Mouse (Mus musculus): Measurements from ENCODE around the gene Fbxl17. TPM values are rescaled to one million over a fixed set of nuclear protein-coding genes. Genes with fewer than 3 reads are reported as not detected.

Fbxl17 gene
- polyA plus RNA-seq, 1 experiment = 7.3 TPM

DNA sequence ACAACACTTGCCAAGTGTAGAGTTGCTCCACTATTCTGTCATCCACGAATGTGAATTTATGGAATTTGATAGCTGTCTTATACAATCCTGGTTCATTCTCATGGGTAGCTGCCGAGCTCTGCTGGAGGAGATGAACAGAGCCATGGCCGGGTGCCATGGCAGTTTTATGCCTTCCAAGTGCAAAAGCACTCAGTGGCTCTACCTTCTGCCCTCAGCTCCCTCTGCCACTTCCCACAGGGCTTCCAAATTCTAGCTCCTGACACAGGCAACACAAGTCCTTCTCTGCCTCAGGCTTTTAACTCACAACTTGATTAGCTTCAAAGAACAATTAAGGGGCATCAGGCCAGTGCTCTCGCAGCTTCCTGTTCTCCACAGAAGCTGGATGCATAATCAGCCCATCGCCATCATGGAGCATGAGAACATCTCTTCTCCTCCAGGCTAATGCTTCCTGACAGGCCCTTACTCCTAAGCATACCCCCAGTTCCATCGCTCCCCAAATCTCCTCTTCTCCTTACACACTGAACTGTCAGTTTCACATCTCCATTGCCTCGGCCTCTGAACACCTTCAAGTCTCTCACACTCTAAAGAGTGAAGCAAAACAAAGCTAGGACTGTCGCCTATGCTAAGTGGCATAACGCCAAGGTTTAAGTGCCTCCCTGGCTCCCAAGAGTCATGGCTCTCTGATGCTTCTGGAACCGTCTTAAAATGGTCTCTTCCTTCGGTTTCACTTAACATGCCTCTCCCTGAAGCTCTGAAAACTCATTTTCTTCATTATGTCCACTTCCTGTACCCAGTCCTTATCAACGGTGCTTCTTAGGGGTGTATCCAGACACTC, 184.0 kb downstream of the Fbxl17 start:
- H3K4me3 ChIP-seq (ENCODE audit: control insufficient read depth, insufficient read depth, low read length) = no peak overlapping the region

DNA sequence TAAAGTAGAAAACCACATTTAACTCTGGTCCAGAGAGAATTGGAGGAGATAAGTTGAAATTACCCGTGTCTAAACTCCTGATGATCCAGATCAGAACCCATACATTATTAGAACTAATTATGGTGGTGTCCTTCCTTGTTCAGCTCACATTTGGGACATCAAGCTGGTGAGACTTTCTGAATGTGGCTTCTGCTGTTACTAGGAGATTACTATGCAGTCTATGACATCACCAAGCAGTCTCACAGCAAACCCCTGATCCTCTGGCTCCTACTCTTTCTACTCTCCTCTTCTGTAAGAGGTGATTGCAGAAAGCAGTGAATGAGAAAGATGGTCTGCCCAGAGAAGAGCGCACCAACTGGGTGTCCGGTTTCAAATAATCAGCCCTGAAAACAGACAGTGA, 187.0 kb downstream of the Fbxl17 start:
- H3K36me3 ChIP-seq (ENCODE audit: control insufficient read depth, insufficient read depth, low read length) = no peaks in the 10 kb centered on the region
- TF ChIP-seq CTCF (IDR thresholded peaks at IDR 0.05; ENCODE audit: borderline replicate concordance, control insufficient read depth, extremely low read depth, insufficient read depth, low read length, poor library complexity) = no peak
- TF ChIP-seq POLR2A (IDR thresholded peaks at IDR 0.05; ENCODE audit: control insufficient read depth, extremely low read depth, insufficient read depth, low read length, poor library complexity) = no peak
- 97% methylated on average over 3 of the region's 3 CpGs for WGBS
- no peak overlapping the region for H3K4me3 ChIP-seq (ENCODE audit: control insufficient read depth, insufficient read depth, low read length)
- no peaks in the 10 kb centered on the region for H3K27me3 ChIP-seq (ENCODE audit: control insufficient read depth, insufficient read depth, low read length)
- no peak overlapping the region for H3K27ac ChIP-seq (ENCODE audit: control insufficient read depth, insufficient read depth, low read length)
- DNase-seq = no peak
- no peaks in the 10 kb centered on the region for H3K4me1 ChIP-seq (replicated peaks; ENCODE audit: control insufficient read depth, insufficient read depth, low read length)

More for the DNA sequence above, 184.0 kb downstream of the Fbxl17 start:
- Histone ChIP-seq H3K27ac (ENCODE audit: control insufficient read depth, insufficient read depth, low read length) (no peak overlapping the region), H3K36me3 (ENCODE audit: control insufficient read depth, insufficient read depth, low read length) (no peaks in the 10 kb centered on the region), H3K27me3 (ENCODE audit: control insufficient read depth, insufficient read depth, low read length) (no peaks in the 10 kb centered on the region), H3K4me1 (replicated peaks; ENCODE audit: control insufficient read depth, insufficient read depth, low read length) (no peaks in the 10 kb centered on the region)
- 92% methylated on average over 12 of the region's 12 CpGs for WGBS
- DNase-seq = no peak
- TF ChIP-seq CTCF (IDR thresholded peaks at IDR 0.05; ENCODE audit: borderline replicate concordance, control insufficient read depth, extremely low read depth, insufficient read depth, low read length, poor library complexity) (no peak), POLR2A (IDR thresholded peaks at IDR 0.05; ENCODE audit: control insufficient read depth, extremely low read depth, insufficient read depth, low read length, poor library complexity) (no peak)

DNA sequence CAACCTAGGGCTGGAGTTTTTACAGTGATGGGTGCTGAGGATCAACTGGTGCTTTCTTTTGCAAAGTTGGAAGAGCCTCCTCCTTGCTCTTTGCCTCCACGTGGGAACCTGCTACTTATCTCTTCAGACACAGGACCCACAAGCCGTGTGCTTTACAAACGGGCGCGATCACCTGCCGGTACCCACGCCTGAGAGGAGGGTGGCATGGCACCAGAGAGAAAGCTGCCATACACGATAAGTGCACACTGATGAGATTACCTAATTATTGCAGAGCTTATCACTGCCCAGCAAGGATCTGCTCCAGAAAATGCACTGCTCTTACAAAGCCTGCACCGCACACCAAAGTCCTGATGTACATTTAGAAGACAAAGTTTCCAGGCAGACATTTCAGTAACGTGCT, 187.5 kb downstream of the Fbxl17 start:
- no peak for DNase-seq
- Histone ChIP-seq H3K4me3 (ENCODE audit: control insufficient read depth, insufficient read depth, low read length) (no peak overlapping the region), H3K27me3 (ENCODE audit: control insufficient read depth, insufficient read depth, low read length) (no peaks in the 10 kb centered on the region), H3K4me1 (replicated peaks; ENCODE audit: control insufficient read depth, insufficient read depth, low read length) (no peaks in the 10 kb centered on the region), H3K27ac (ENCODE audit: control insufficient read depth, insufficient read depth, low read length) (no peak overlapping the region), H3K36me3 (ENCODE audit: control insufficient read depth, insufficient read depth, low read length) (no peaks in the 10 kb centered on the region)
- TF ChIP-seq CTCF (IDR thresholded peaks at IDR 0.05; ENCODE audit: borderline replicate concordance, control insufficient read depth, extremely low read depth, insufficient read depth, low read length, poor library complexity) (no peak), POLR2A (IDR thresholded peaks at IDR 0.05; ENCODE audit: control insufficient read depth, extremely low read depth, insufficient read depth, low read length, poor library complexity) (no peak)
- WGBS = 95% methylated on average over 10 of the region's 10 CpGs

DNA sequence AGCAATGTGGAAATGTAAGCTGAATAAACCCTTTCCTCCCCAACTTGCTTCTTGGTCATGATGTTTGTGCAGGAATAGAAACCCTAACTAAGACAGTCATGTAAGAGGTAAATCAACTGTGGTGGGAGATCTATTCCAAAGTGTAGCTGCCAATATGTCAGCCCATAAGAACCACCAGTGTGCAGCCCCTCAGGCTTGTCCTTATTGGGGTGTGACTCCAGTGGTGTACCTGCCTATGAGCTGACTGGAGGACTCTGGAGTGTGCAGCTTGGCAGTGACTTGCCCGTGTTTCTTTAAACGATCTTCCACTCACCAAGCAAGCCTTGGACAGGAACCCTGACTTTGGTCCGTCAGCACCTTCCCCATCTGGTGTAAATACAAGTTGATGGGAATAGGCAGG, 188.2 kb downstream of the Fbxl17 start:
- 98% methylated on average over 3 of the region's 3 CpGs for WGBS

DNA sequence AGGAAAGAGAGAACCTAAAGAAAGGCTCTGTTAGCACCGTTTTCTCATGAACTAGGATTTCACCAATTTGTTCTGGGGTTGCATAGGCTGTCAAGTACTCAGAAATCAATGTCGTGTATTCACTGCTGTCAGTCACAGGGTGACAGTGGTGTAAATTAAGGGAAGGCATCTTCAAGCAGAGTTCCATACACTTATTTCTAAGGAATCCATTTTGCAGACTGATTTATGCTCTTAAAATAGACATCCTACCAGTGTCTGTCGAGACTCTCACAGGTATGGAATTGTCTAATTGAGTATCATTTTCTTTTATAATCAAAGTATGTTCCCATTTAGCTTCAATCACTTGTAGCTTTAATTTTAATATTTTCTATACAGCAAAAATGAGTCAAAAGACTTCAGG, 189.8 kb downstream of the Fbxl17 start:
- Histone ChIP-seq H3K4me1 (replicated peaks; ENCODE audit: control insufficient read depth, insufficient read depth, low read length) (no peaks in the 10 kb centered on the region), H3K36me3 (ENCODE audit: control insufficient read depth, insufficient read depth, low read length) (no peaks in the 10 kb centered on the region), H3K27ac (ENCODE audit: control insufficient read depth, insufficient read depth, low read length) (no peak overlapping the region), H3K4me3 (ENCODE audit: control insufficient read depth, insufficient read depth, low read length) (no peak overlapping the region), H3K27me3 (ENCODE audit: control insufficient read depth, insufficient read depth, low read length) (no peaks in the 10 kb centered on the region)
- WGBS = 97% methylated on average over 3 of the region's 3 CpGs
- DNase-seq = no peak
- TF ChIP-seq POLR2A (IDR thresholded peaks at IDR 0.05; ENCODE audit: control insufficient read depth, extremely low read depth, insufficient read depth, low read length, poor library complexity) = no peak
- no peak for TF ChIP-seq CTCF (IDR thresholded peaks at IDR 0.05; ENCODE audit: borderline replicate concordance, control insufficient read depth, extremely low read depth, insufficient read depth, low read length, poor library complexity)

More for the DNA sequence above, 188.2 kb downstream of the Fbxl17 start:
- Histone ChIP-seq H3K4me3 (ENCODE audit: control insufficient read depth, insufficient read depth, low read length) (no peak overlapping the region), H3K27ac (ENCODE audit: control insufficient read depth, insufficient read depth, low read length) (no peak overlapping the region), H3K27me3 (ENCODE audit: control insufficient read depth, insufficient read depth, low read length) (no peaks in the 10 kb centered on the region), H3K4me1 (replicated peaks; ENCODE audit: control insufficient read depth, insufficient read depth, low read length) (no peaks in the 10 kb centered on the region), H3K36me3 (ENCODE audit: control insufficient read depth, insufficient read depth, low read length) (no peaks in the 10 kb centered on the region)
- DNase-seq = no peak
- TF ChIP-seq POLR2A (IDR thresholded peaks at IDR 0.05; ENCODE audit: control insufficient read depth, extremely low read depth, insufficient read depth, low read length, poor library complexity) (no peak), CTCF (IDR thresholded peaks at IDR 0.05; ENCODE audit: borderline replicate concordance, control insufficient read depth, extremely low read depth, insufficient read depth, low read length, poor library complexity) (no peak)

DNA sequence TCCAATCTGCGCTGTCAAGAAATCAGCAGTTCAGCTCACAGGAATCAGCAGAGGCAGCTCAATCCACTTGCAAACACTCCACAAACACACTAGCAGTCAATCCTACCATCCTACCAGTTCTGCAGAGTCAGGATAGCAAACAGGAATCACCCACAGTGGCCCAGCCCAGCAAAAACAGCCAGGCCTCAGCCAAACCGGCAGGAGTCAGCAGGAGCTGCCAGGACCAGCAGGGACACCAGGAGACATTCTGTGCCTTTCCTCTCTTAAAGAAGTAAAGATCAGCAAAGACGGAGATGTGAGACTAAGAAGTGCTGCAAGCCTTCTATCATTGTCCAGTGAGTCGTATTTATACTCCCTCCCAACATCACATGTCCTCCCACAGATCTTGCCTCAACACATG, 196.0 kb downstream of the Fbxl17 start:
- WGBS = 94% methylated on average over 4 of the region's 4 CpGs
- Histone ChIP-seq H3K27ac (ENCODE audit: control insufficient read depth, insufficient read depth, low read length) (no peak overlapping the region), H3K36me3 (ENCODE audit: control insufficient read depth, insufficient read depth, low read length) (no peaks in the 10 kb centered on the region), H3K4me1 (replicated peaks; ENCODE audit: control insufficient read depth, insufficient read depth, low read length) (no peaks in the 10 kb centered on the region), H3K4me3 (ENCODE audit: control insufficient read depth, insufficient read depth, low read length) (no peak overlapping the region), H3K27me3 (ENCODE audit: control insufficient read depth, insufficient read depth, low read length) (no peaks in the 10 kb centered on the region)
- TF ChIP-seq CTCF (IDR thresholded peaks at IDR 0.05; ENCODE audit: borderline replicate concordance, control insufficient read depth, extremely low read depth, insufficient read depth, low read length, poor library complexity) (no peak), POLR2A (IDR thresholded peaks at IDR 0.05; ENCODE audit: control insufficient read depth, extremely low read depth, insufficient read depth, low read length, poor library complexity) (no peak)
- no peak for DNase-seq
